Mouse (Mus musculus): ENCODE data around the gene Shisa6. TPM values are rescaled to one million over a fixed set of nuclear protein-coding genes. Genes with fewer than 3 reads are reported as not detected.

Gene Shisa6
- polyA plus RNA-seq, 1 experiment from 2014 or later: 2.9 TPM

DNA sequence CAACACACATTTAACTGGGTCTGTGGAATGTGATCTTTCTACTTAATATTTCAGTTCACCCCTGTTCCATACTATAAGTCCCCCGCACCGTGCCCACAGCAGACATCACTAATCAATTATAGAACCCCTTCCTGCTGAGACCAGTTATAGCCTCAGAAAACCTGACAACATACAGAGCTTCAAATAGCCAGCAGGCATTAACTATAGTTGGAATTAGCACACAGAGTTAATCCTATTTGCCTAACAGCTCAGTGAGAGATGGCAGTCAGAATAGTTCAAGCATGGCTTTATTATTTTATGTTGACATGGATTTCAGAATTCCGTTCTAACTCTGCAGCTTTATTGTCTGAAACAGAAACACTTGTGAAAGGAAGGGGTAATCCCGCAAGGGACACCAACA lies 8.5 kb upstream of the Shisa6 start:
- no peaks in the 10 kb centered on the region for H3K4me1 ChIP-seq (ENCODE audit: control insufficient read depth, insufficient read depth, low read length)
- H3K27me3 ChIP-seq (ENCODE audit: control insufficient read depth, insufficient read depth, low read length): peaks cover 2% of the 10 kb centered on the region; the same call in 1 of the 2 replicates
- WGBS: 34% methylated on average over 4 of the region's 4 CpGs

DNA sequence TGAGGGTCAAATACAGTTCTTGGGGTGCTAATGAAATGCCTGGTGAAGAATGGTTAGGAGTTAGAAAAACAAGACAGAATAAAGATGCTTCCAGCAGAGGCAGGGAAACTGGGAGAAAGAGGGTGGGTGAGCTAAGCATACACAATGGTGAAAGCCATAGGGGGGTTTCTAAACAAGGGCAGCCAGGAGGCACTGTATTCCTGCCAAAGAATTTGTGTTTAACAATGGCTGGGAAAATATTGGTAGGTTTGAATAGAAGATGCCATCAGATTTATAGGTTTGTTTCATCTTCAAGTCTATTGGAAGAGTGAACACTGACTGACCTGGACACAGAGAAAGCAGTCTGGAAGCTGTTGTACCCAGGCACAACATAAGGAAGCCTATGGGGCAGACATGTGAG lies 2.4 kb upstream of the Shisa6 start:
- H3K9me3 ChIP-seq (ENCODE audit: control insufficient read depth, low read length): no peaks in the 10 kb centered on the region
- peak overlapping the region; percentile 33; the same call in 1 of the 2 replicates for H3K4me2 ChIP-seq (ENCODE audit: low read length)
- H3K4me1 ChIP-seq (ENCODE audit: control insufficient read depth, insufficient read depth, low read length): peaks cover 4% of the 10 kb centered on the region; the same call in 1 of the 2 replicates
- H3K27ac ChIP-seq (replicated peaks; ENCODE audit: low read depth, low read length): no peak overlapping the region
- no peak overlapping the region for H3K4me3 ChIP-seq (replicated peaks; ENCODE audit: low read depth, low read length)
- no peaks in the 10 kb centered on the region for H3K36me3 ChIP-seq (ENCODE audit: control insufficient read depth, insufficient read depth, low read length)
- ATAC-seq (ENCODE audit: low FRiP score, low TSS enrichment): no peak
- H3K9ac ChIP-seq (replicated peaks; ENCODE audit: low read length): no peak overlapping the region
- H3K27me3 ChIP-seq (ENCODE audit: control insufficient read depth, insufficient read depth, low read length): peaks cover 29% of the 10 kb centered on the region
- peak; percentile 15 for DNase-seq

More for the DNA sequence above, 8.5 kb upstream of the Shisa6 start:
- no peak overlapping the region for H3K9ac ChIP-seq (replicated peaks; ENCODE audit: low read length)
- no peak overlapping the region for H3K4me3 ChIP-seq (replicated peaks; ENCODE audit: low read depth, low read length)
- H3K4me2 ChIP-seq (ENCODE audit: low read length): no peak overlapping the region
- H3K9me3 ChIP-seq (ENCODE audit: control insufficient read depth, low read length): no peaks in the 10 kb centered on the region
- H3K27ac ChIP-seq (replicated peaks; ENCODE audit: low read depth, low read length): no peak overlapping the region
- DNase-seq: no peak
- ATAC-seq (ENCODE audit: low FRiP score, low TSS enrichment): no peak
- H3K36me3 ChIP-seq (ENCODE audit: control insufficient read depth, insufficient read depth, low read length): no peaks in the 10 kb centered on the region

DNA sequence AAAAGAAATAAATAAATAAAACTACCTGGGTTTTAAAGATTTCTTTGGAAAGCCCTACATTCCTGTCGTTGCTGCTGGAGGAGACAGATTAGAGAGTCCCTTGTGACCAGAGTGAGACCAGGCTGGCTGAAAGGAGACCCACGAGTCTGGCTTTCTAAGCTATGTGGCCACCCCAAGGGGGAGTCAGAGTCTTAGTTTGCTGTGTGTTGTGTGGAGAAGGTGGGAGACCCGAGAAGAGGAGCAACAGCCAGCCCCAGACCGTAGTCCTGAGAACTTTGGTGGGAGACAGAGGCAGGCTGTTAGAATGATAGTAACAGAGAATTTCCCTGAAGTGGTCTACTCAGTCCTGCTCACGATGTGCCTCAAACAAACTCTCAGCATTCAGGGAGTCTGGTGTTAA lies 1.6 kb upstream of the Shisa6 start:
- H3K27me3 ChIP-seq (ENCODE audit: control insufficient read depth, insufficient read depth, low read length): peaks cover 29% of the 10 kb centered on the region

DNA sequence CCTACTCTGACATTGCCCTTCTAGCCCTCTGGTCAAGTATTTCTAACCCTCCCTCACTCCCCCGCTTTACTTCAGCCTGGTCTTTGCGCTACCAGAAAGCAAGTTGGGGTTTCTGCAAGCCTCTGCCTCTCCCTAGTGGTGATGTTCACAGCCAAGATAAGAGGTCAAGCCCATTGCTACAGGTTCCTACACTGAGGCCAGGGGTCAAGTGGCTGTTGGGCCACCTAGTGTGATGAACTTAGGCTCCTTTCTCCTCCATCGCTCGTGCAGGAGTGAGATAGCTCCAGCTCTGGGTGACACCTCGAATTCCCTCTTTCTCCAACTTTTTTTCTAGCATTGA lies 1.2 kb upstream of the Shisa6 start:
- Histone ChIP-seq H3K36me3 (ENCODE audit: control insufficient read depth, insufficient read depth, low read length) (no peaks in the 10 kb centered on the region), H3K9me3 (ENCODE audit: control insufficient read depth, low read length) (no peaks in the 10 kb centered on the region), H3K27ac (replicated peaks; ENCODE audit: low read depth, low read length) (no peak overlapping the region), H3K4me1 (ENCODE audit: control insufficient read depth, insufficient read depth, low read length) (peaks cover 4% of the 10 kb centered on the region; the same call in 1 of the 2 replicates), H3K27me3 (ENCODE audit: control insufficient read depth, insufficient read depth, low read length) (peaks cover 29% of the 10 kb centered on the region), H3K4me2 (ENCODE audit: low read length) (peak overlapping the region; percentile 91), H3K9ac (replicated peaks; ENCODE audit: low read length) (no peak overlapping the region), H3K4me3 (replicated peaks; ENCODE audit: low read depth, low read length) (peak overlapping the region; percentile 69)
- ATAC-seq (ENCODE audit: low FRiP score, low TSS enrichment) (peak; percentile 12; the same call in 1 of the 2 replicates), DNase-seq (no peak)
- 6% methylated on average over 5 of the region's 5 CpGs for WGBS

More for the DNA sequence above, 1.6 kb upstream of the Shisa6 start:
- Histone ChIP-seq H3K4me3 (replicated peaks; ENCODE audit: low read depth, low read length) (no peak overlapping the region), H3K9ac (replicated peaks; ENCODE audit: low read length) (no peak overlapping the region), H3K4me1 (ENCODE audit: control insufficient read depth, insufficient read depth, low read length) (peaks cover 4% of the 10 kb centered on the region; the same call in 1 of the 2 replicates), H3K36me3 (ENCODE audit: control insufficient read depth, insufficient read depth, low read length) (no peaks in the 10 kb centered on the region), H3K4me2 (ENCODE audit: low read length) (peak overlapping the region; percentile 33), H3K9me3 (ENCODE audit: control insufficient read depth, low read length) (no peaks in the 10 kb centered on the region), H3K27ac (replicated peaks; ENCODE audit: low read depth, low read length) (no peak overlapping the region)
- WGBS: under 1% methylated on average over 5 of the region's 5 CpGs
- ATAC-seq (ENCODE audit: low FRiP score, low TSS enrichment) (no peak), DNase-seq (peak; percentile 64)

DNA sequence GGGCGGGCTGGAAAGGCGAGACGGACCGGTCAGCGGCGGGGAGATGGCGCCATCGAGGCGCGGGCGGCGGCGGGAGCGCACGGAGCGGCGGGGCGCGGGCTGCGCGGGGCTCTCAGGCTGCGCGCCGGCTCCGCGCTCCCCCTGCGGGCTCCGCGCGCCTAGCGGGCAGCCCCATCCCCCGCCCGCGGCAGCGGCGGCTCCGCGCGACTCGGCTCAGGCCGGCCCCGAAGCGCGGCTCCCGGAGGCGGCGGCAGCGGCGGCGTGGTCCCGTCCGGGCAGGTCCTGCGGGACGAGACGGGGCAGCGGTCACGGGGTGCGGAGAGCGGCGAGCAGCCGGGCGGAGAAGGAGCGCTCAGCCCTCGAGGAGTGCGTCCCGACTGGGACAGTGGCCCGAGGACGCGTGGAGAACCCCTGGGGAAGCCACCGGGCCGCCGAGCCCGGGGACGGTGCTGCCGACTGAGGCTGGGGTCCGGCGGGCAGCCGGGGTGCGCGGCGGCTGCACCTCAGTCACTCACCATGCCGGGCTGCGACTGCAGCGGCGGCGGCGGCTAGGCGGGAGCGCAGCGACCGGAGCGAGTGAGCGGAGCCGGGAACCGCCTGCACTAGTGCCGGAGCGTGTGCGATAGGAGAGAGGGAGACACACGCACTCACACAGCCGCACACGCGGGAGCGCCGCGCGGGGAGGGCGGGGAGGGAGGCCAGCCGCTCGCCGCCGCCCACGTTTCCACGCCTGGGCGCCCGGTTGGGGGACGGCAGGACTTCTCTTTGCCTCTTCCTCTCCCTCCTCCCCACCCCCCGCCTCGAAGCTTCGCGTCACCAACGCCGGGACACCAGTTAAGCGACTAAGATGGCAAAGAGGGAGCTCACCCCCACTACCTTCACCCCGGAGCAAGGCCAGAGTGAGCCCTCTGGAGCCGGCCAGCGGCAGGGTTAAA lies 549 bp upstream of the Shisa6 start:
- peak overlapping the region; percentile 91 for H3K4me2 ChIP-seq (ENCODE audit: low read length)
- WGBS: under 1% methylated on average over 88 of the region's 126 CpGs
- peak; percentile 81 for DNase-seq

DNA sequence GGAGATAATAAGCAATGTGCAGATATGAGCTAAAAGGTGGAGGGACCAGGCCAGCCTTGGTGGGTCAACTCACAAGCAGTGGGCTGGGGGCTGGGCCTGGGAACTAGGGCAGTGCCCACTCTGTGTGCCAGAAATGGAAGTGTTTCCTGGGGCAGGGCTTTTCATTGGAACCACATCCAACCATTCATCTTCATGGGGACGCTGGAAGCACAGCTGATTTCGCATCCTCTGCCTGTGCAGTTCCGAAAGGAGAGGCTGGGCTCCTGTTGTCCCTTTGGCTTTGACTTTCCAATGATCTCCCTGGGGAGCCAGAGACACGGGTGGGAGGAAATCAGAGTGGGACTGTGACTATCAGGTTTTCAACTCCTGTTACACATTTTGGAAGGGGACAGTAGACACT lies 1.5 kb downstream of the Shisa6 start:
- WGBS: 44% methylated on average over 4 of the region's 4 CpGs
- ATAC-seq (ENCODE audit: low FRiP score, low TSS enrichment) (no peak), DNase-seq (no peak)
- Histone ChIP-seq H3K9me3 (ENCODE audit: control insufficient read depth, low read length) (no peaks in the 10 kb centered on the region), H3K27ac (replicated peaks; ENCODE audit: low read depth, low read length) (no peak overlapping the region), H3K9ac (replicated peaks; ENCODE audit: low read length) (no peak overlapping the region), H3K27me3 (ENCODE audit: control insufficient read depth, insufficient read depth, low read length) (peaks cover 27% of the 10 kb centered on the region), H3K4me3 (replicated peaks; ENCODE audit: low read depth, low read length) (peak overlapping the region; percentile 69; the same call in 1 of the 2 replicates), H3K4me2 (ENCODE audit: low read length) (peak overlapping the region; percentile 91), H3K36me3 (ENCODE audit: control insufficient read depth, insufficient read depth, low read length) (no peaks in the 10 kb centered on the region), H3K4me1 (ENCODE audit: control insufficient read depth, insufficient read depth, low read length) (peaks cover 4% of the 10 kb centered on the region; the same call in 1 of the 2 replicates)

More for the DNA sequence above, 549 bp upstream of the Shisa6 start:
- Histone ChIP-seq H3K9ac (replicated peaks; ENCODE audit: low read length) (peak overlapping the region; percentile 69), H3K9me3 (ENCODE audit: control insufficient read depth, low read length) (no peaks in the 10 kb centered on the region), H3K4me3 (replicated peaks; ENCODE audit: low read depth, low read length) (peak overlapping the region; percentile 69), H3K27ac (replicated peaks; ENCODE audit: low read depth, low read length) (peak overlapping the region; percentile 70), H3K4me1 (ENCODE audit: control insufficient read depth, insufficient read depth, low read length) (peaks cover 4% of the 10 kb centered on the region; the same call in 1 of the 2 replicates), H3K36me3 (ENCODE audit: control insufficient read depth, insufficient read depth, low read length) (no peaks in the 10 kb centered on the region), H3K27me3 (ENCODE audit: control insufficient read depth, insufficient read depth, low read length) (peaks cover 29% of the 10 kb centered on the region)
- ATAC-seq (ENCODE audit: low FRiP score, low TSS enrichment): peak; percentile 83

DNA sequence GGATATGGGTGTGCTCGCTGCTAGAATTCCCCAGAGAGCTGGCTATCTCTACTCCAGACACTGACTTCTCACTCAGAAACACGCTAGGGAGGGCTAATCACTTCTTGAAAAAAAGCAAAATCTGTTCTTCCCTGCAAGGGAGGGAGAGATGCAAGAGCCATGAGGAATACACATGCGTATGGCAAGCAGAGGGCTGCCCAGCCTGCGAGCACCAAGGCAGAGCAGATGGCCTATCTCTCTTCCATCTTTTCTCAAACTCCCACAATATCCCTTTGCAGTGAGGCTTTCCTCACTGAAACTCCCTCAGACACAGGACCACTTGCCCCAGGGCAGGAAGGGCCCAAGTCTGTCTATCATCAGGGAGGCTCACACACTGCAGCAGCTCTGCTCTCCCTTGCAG lies 3.4 kb downstream of the Shisa6 start:
- H3K9ac ChIP-seq (replicated peaks; ENCODE audit: low read length): no peak overlapping the region
- peak overlapping the region; percentile 4; the same call in 1 of the 2 replicates for H3K4me2 ChIP-seq (ENCODE audit: low read length)
- no peak for ATAC-seq (ENCODE audit: low FRiP score, low TSS enrichment)
- no peaks in the 10 kb centered on the region for H3K36me3 ChIP-seq (ENCODE audit: control insufficient read depth, insufficient read depth, low read length)
- H3K4me3 ChIP-seq (replicated peaks; ENCODE audit: low read depth, low read length): no peak overlapping the region
- H3K27ac ChIP-seq (replicated peaks; ENCODE audit: low read depth, low read length): no peak overlapping the region
- no peak for DNase-seq
- H3K27me3 ChIP-seq (ENCODE audit: control insufficient read depth, insufficient read depth, low read length): peaks cover 27% of the 10 kb centered on the region
- no peaks in the 10 kb centered on the region for H3K9me3 ChIP-seq (ENCODE audit: control insufficient read depth, low read length)
- 78% methylated on average over 4 of the region's 4 CpGs for WGBS
- peaks cover 4% of the 10 kb centered on the region; the same call in 1 of the 2 replicates for H3K4me1 ChIP-seq (ENCODE audit: control insufficient read depth, insufficient read depth, low read length)

DNA sequence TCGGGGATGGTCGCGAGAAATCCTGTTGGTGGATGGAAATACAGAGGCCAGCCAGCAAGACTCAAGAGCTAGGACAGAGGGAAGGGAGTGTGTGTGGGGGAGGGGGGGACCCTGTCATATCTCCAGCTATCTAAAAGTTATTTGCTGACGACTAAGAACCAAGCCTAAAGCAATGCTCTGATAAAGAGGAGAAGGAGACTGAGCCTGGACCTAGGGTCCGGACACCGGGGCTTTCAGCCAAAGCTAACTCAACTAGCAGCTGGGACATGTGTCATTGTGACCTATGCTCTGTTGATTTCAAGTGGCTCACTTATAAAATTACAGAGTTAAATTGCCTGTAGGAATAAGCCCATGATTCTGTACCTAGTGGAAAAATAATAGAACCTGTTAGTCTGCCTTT lies 6.4 kb downstream of the Shisa6 start:
- no peak for DNase-seq
- WGBS: 81% methylated on average over 6 of the region's 6 CpGs
- H3K27me3 ChIP-seq (ENCODE audit: control insufficient read depth, insufficient read depth, low read length): peaks cover 7% of the 10 kb centered on the region; the same call in 1 of the 2 replicates
- no peak overlapping the region for H3K4me3 ChIP-seq (replicated peaks; ENCODE audit: low read depth, low read length)
- H3K4me1 ChIP-seq (ENCODE audit: control insufficient read depth, insufficient read depth, low read length): no peaks in the 10 kb centered on the region
- no peak for ATAC-seq (ENCODE audit: low FRiP score, low TSS enrichment)
- no peaks in the 10 kb centered on the region for H3K36me3 ChIP-seq (ENCODE audit: control insufficient read depth, insufficient read depth, low read length)
- no peaks in the 10 kb centered on the region for H3K9me3 ChIP-seq (ENCODE audit: control insufficient read depth, low read length)
- H3K27ac ChIP-seq (replicated peaks; ENCODE audit: low read depth, low read length): no peak overlapping the region
- no peak overlapping the region for H3K9ac ChIP-seq (replicated peaks; ENCODE audit: low read length)
- no peak overlapping the region for H3K4me2 ChIP-seq (ENCODE audit: low read length)
